Mouse (Mus musculus): ENCODE results near the gene Aars. TPM values are rescaled to one million over a fixed set of nuclear protein-coding genes. Genes with fewer than 3 reads are reported as not detected.
"Not testable (repeated sequence)": the region's sequence is repeated elsewhere in the genome, so short reads cannot be mapped to it uniquely, and the experiment has no call there.

Aars gene
- polyA plus RNA-seq (2014; fragmentation: Nextera tagmentation; extraction: Ambion mirVana), result 66.1 and 66.9 TPM in 2 replicates

- 93% methylated on average over 7 of the region's 7 CpGs for WGBS
- H3K27me3 ChIP-seq (ENCODE audit: insufficient read depth, low read length), result no peaks in the 10 kb centered on the region
- H3K4me2 ChIP-seq, result peak within 1 kb of the TSS; percentile 73
- H3K27ac ChIP-seq (ENCODE audit: low read depth), result peak within 1 kb of the TSS; percentile 85
- peaks cover 15% of the 10 kb centered on the region for H3K4me1 ChIP-seq (ENCODE audit: insufficient read depth)
- ATAC-seq (ENCODE audit: insufficient read depth), result no peak
- peak within 1 kb of the TSS; percentile 78 for H3K4me3 ChIP-seq (ENCODE audit: low read depth, low read length)
- H3K9ac ChIP-seq, result peak within 1 kb of the TSS; percentile 77
- no peak for TF ChIP-seq CTCF (IDR thresholded peaks at IDR 0.05; ENCODE audit: low read depth)
- no peaks in the 10 kb centered on the region for H3K9me3 ChIP-seq (ENCODE audit: low read depth, low read length)
- peaks cover 20% of the 10 kb centered on the region for H3K36me3 ChIP-seq (ENCODE audit: insufficient read depth)
- no peak for DNase-seq
Observed at GRCm38 (mm10) chr8:111032916-111033315, at the start of gene Aars. Gene Aars, plus strand, starts transcription at chr8:111033144.

GRCm38 (mm10) chr8:110987805-110988744 is 44.9 kb upstream of the Aars start:
- whole genome bisulfite sequencing, result 81% methylated on average over 8 of the region's 8 CpGs
- DNase-seq, result no peak
- ATAC-seq (ENCODE audit: insufficient read depth), result no peak
- no peak overlapping the region for H3K4me3 ChIP-seq (ENCODE audit: low read depth, low read length)
- no peaks in the 10 kb centered on the region for H3K9me3 ChIP-seq (ENCODE audit: low read depth, low read length)
- no peak overlapping the region for H3K9ac ChIP-seq
- no peak for TF ChIP-seq CTCF (IDR thresholded peaks at IDR 0.05; ENCODE audit: low read depth)
- H3K27me3 ChIP-seq (ENCODE audit: insufficient read depth, low read length), result no peaks in the 10 kb centered on the region
- H3K27ac ChIP-seq (ENCODE audit: low read depth), result no peak overlapping the region
- no peak overlapping the region for H3K4me2 ChIP-seq
- H3K4me1 ChIP-seq (ENCODE audit: insufficient read depth), result no peaks in the 10 kb centered on the region
- peaks cover 93% of the 10 kb centered on the region for H3K36me3 ChIP-seq (ENCODE audit: insufficient read depth)

- no peak overlapping the region for H3K9ac ChIP-seq
- TF ChIP-seq CTCF (IDR thresholded peaks at IDR 0.05; ENCODE audit: low read depth), result no peak
- 65% methylated on average over 9 of the region's 9 CpGs for WGBS
- no peaks in the 10 kb centered on the region for H3K9me3 ChIP-seq (ENCODE audit: low read depth, low read length)
- DNase-seq, result no peak
- H3K4me3 ChIP-seq (ENCODE audit: low read depth, low read length), result no peak overlapping the region
- H3K27me3 ChIP-seq (ENCODE audit: insufficient read depth, low read length), result no peaks in the 10 kb centered on the region
- ATAC-seq (ENCODE audit: insufficient read depth), result no peak
- H3K27ac ChIP-seq (ENCODE audit: low read depth), result no peak overlapping the region
- peaks cover 79% of the 10 kb centered on the region for H3K36me3 ChIP-seq (ENCODE audit: insufficient read depth)
- H3K4me2 ChIP-seq, result no peak overlapping the region
- H3K4me1 ChIP-seq (ENCODE audit: insufficient read depth), result no peaks in the 10 kb centered on the region
Observed at GRCm38 (mm10) chr8:110990017-110990416, 42.9 kb upstream of the Aars start.

GRCm38 (mm10) chr8:110996641-110997430 is 36.1 kb upstream of the Aars start:
- no peaks in the 10 kb centered on the region for H3K4me1 ChIP-seq (ENCODE audit: insufficient read depth)
- ATAC-seq (ENCODE audit: insufficient read depth) (no peak), DNase-seq (peak; percentile 9)
- TF ChIP-seq CTCF (IDR thresholded peaks at IDR 0.05; ENCODE audit: low read depth), result no peak
- 32% methylated on average over 16 of the region's 16 CpGs for WGBS
- peak overlapping the region; percentile 75 for H3K9ac ChIP-seq
- H3K4me3 ChIP-seq (ENCODE audit: low read depth, low read length), result peak overlapping the region; percentile 82
- H3K27ac ChIP-seq (ENCODE audit: low read depth), result peak overlapping the region; percentile 82
- peak overlapping the region; percentile 62 for H3K4me2 ChIP-seq
- H3K9me3 ChIP-seq (ENCODE audit: low read depth, low read length), result no peaks in the 10 kb centered on the region
- H3K36me3 ChIP-seq (ENCODE audit: insufficient read depth), result peaks cover 18% of the 10 kb centered on the region
- no peaks in the 10 kb centered on the region for H3K27me3 ChIP-seq (ENCODE audit: insufficient read depth, low read length)

GRCm38 (mm10) chr8:110997547-110998531 is 35.1 kb upstream of the Aars start, which contains the start of gene Ddx19a:
Gene Ddx19a, minus strand, starts transcription at chr8:110997800.
- Histone ChIP-seq H3K27me3 (ENCODE audit: insufficient read depth, low read length) (no peaks in the 10 kb centered on the region), H3K4me2 (peak within 1 kb of the TSS; percentile 62), H3K9ac (peak within 1 kb of the TSS; percentile 75), H3K9me3 (ENCODE audit: low read depth, low read length) (no peaks in the 10 kb centered on the region), H3K4me3 (ENCODE audit: low read depth, low read length) (peak within 1 kb of the TSS; percentile 82), H3K4me1 (ENCODE audit: insufficient read depth) (no peaks in the 10 kb centered on the region), H3K36me3 (ENCODE audit: insufficient read depth) (peaks cover 8% of the 10 kb centered on the region; the same call in 1 of the 2 replicates), H3K27ac (ENCODE audit: low read depth) (peak within 1 kb of the TSS; percentile 82)
- ATAC-seq (ENCODE audit: insufficient read depth) (peak; percentile 96), DNase-seq (peak; percentile 95)
- TF ChIP-seq CTCF (IDR thresholded peaks at IDR 0.05; ENCODE audit: low read depth), result peak; percentile 48
- WGBS, result 4% methylated on average over 58 of the region's 58 CpGs

GRCm38 (mm10) chr8:111010230-111010991 is 22.5 kb upstream of the Aars start:
- not testable (repeated sequence) for H3K27ac ChIP-seq (ENCODE audit: low read depth); H3K9ac ChIP-seq; H3K27me3 ChIP-seq (ENCODE audit: insufficient read depth, low read length); H3K4me3 ChIP-seq (ENCODE audit: low read depth, low read length); H3K4me1 ChIP-seq (ENCODE audit: insufficient read depth); H3K4me2 ChIP-seq; H3K9me3 ChIP-seq (ENCODE audit: low read depth, low read length)
- WGBS, result 75% methylated on average over 9 of the region's 10 CpGs
- ATAC-seq (ENCODE audit: insufficient read depth), result peak; percentile 28; the same call in 1 of the 2 replicates
- H3K36me3 ChIP-seq (ENCODE audit: insufficient read depth), result peaks cover 42% of the 10 kb centered on the region
- DNase-seq, result peak; percentile 25

- not testable (repeated sequence) for ATAC-seq (ENCODE audit: insufficient read depth); H3K27me3 ChIP-seq (ENCODE audit: insufficient read depth, low read length); H3K4me2 ChIP-seq; H3K36me3 ChIP-seq (ENCODE audit: insufficient read depth); H3K9me3 ChIP-seq (ENCODE audit: low read depth, low read length); DNase-seq; H3K4me1 ChIP-seq (ENCODE audit: insufficient read depth); H3K9ac ChIP-seq; H3K27ac ChIP-seq (ENCODE audit: low read depth); H3K4me3 ChIP-seq (ENCODE audit: low read depth, low read length)
- WGBS, result 100% methylated on average over 1 of the region's 2 CpGs
Observed at GRCm38 (mm10) chr8:111026609-111027008, 6.3 kb upstream of the Aars start.

All from lung, embryonic 14.5 days (tissue).